Mouse (Mus musculus) colon, adult 2 months (tissue): ENCODE measurements around the gene Rrad. TPM values are rescaled to one million over a fixed set of nuclear protein-coding genes. Genes with fewer than 3 reads are reported as not detected.

Experiments used
- polyA plus RNA-seq: library from polyadenylated mRNA; depleted of rRNA; stranded (reverse); fragments of >200 nt; gene quantifications from 2 replicates; pipeline ENCODE4 v1.2.3, GENCODE M21; 2012; rRNA removed

The Rrad gene
- polyA plus RNA-seq, result 8.0 and 10.6 TPM in 2 replicates

DNA sequence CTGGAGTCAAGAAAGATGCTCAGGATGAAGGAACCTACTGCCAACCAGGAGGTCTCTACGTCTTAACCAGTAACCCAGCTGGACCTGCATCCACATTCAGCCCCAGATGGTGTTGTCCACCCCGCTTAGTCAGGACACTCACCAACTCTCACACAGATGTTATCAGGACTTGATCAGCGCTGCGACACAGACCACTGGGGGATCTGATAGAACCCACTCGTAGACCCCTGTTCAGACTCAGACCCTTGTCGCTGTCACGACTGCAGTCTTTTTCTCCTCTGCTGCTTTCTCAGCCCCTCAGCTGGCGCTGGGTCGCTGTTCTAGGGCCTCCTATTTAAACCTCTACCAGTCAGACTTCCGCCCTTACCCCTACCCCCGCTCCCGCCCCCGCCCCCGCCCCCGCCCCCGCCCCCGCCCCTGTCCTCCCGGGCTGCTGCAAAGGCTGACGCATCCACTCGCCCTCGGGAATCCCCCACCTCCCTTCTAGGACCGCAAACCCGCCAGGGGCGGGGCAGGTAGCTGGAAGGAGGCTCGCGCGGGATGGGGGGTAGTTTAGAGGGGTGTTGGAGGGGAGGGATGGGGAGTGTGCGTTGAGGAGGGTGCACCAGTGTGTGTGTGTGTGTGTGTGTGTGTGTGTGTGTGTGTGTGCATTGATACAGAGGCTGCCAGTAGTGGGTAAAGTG, at the start of gene Rrad:
Rrad (minus strand) TSS at position 347 of the 683 bp plus-strand sequence.

DNA sequence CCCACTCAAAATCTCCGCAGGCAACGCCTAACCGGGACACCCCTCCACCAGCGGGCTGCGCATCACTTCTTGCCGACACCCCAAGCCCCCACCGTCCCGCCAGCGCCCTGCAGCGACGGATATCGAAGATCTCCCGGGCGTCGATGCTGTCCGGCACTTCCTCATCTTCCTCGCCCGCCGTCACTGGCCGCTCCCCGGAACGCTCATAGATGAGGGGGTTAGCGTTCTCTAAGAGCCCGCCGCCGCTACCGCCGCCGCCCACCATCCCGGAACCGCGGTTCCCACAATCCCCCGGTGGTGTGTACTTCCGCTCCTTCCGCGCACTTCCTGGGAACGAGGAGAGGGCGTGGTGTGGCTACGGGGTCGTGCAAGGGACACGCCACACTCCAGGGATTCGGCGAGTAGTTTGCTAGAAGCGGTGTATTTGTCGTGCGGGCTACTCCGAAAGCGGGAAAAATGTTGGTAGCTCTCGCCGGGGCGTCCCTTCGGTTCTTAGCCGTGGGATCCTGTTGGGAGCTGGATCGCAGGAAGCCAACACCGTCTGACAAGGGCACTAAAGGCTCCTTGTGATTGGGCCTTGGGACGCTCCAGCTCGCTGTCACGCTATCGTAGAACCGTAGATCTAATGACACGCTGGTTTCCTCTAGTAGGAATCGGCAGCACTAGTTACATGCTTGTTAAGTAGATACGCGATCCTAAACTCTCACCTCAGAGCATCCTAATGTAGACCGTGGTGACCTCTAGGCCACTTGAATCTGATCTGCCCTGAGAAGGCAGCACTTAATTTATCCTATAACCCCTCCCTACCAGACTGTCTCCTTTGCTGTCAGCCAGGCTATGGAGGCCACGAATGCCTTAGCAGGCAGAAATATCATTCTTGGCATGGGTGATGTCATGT, 10.5 kb upstream of the Rrad start, which contains the start of gene Ciao2b:
Ciao2b (minus strand) TSS at position 540 of the 898 bp plus-strand sequence.

DNA sequence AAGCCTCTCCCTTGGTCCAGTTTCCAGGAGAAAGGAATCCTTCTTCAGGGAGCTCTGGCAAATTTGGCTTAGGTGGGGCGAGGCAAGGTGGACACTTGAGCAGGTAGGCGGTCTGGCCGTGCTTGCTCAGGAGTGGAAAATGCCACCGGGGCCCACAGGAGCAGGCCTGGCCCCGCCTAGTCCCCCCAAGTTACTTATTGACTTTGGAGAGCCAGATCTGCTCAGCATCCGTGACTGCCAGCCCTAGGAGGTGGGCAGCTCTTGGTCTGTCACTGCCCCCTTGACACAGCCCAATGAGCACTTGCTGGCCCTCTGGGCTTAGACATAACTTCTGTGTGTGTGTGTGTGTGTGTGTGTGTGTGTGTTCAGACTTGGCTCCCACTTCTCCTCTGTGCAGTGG, 7.0 kb downstream of the Rrad start, which contains the start of gene Cdh16:
Cdh16 (minus strand) TSS at position 236 of the 400 bp plus-strand sequence.

DNA sequence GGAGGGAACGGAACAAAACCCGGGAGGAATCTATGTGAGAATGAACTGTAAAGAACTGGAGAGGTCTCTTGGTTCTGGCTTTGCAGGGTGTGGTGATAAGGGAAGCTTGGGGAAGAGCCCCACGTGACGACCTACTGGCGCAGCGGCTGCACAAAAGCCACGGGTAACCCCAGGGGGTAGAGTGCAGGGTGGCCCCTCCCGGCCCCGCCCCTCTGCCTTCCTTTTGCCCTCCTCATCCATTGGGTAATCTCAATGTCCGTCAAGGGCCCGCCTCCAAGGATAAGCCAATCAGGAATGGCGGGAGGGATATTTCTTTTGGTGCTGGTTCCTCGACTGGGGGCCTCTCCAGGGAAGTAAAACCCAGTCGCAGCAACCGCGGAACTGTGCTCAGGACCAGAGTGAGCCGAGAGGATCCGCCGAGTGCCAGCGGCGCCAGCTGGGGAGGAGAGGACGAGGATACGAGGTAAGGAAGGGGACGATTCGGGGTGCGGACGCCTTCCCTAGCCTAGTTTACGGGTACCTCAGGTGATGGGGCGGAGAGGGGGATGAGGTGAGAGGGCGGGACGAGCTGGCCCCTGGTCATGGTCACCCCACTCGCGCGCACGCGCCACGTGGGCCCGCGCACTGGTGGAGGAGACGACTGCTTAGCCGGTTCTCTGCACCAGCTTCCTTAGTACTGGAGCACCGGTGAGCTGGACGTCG, 39.8 kb downstream of the Rrad start, which contains the start of gene Pdp2:
Pdp2 (plus strand) TSS at position 319 of the 702 bp plus-strand sequence.

Other genes with a start within 250 kb of the Rrad start
- 46.0 and 55.8 TPM in 2 replicates for gene Cmtm4, start 235.5 kb downstream of the Rrad start, polyA plus RNA-seq
- 14.5 and 19.3 TPM in 2 replicates for gene Dync1li2, start 188.3 kb downstream of the Rrad start, polyA plus RNA-seq
- 0.03 TPM in 1 of 2 replicates, not detected in the other for gene Terb1, start 121.4 kb downstream of the Rrad start, polyA plus RNA-seq
- 4.2 and 4.4 TPM in 2 replicates for gene Nae1, start 96.7 kb downstream of the Rrad start, polyA plus RNA-seq
- 1.9 and 2.7 TPM in 2 replicates for gene Car7, start 96.6 kb downstream of the Rrad start, polyA plus RNA-seq
- gene Pdp2, start 39.9 kb downstream of the Rrad start, polyA plus RNA-seq, result 8.9 and 11.2 TPM in 2 replicates
- not detected in 2 replicates for gene Cdh16, start 6.9 kb downstream of the Rrad start, polyA plus RNA-seq
- gene Ciao2b, start 10.6 kb upstream of the Rrad start, polyA plus RNA-seq, result 41.4 and 46.3 TPM in 2 replicates
- 196 and 272 TPM in 2 replicates for gene Ces2a, start 102.7 kb upstream of the Rrad start, polyA plus RNA-seq
- gene Ces2b, start 200.2 kb upstream of the Rrad start, polyA plus RNA-seq, result 3.7 and 7.7 TPM in 2 replicates
- gene Ces2c, start 215.7 kb upstream of the Rrad start, polyA plus RNA-seq, result 229 and 275 TPM in 2 replicates